Mouse (Mus musculus) stomach, embryonic 14.5 days (tissue): ENCODE measurements around the gene Mef2d. TPM values are rescaled to one million over a fixed set of nuclear protein-coding genes. Genes with fewer than 3 reads are reported as not detected.

Experiments
- ATAC-seq: fragments of 200-750 bp; cut with Nextera tagmentation; 2 replicates; pipeline ENCODE4 v1.8.0; 2017; ENCODE audit warnings: low read depth, moderate TSS enrichment; ENCODE audit not compliant: insufficient number of reproducible peaks, insufficient read depth, low FRiP score
- H3K27ac ChIP-seq: fragments of 300-500 bp; sonication (generic); 2 replicates; pipeline ENCODE4 v1.5.1; 2014; ENCODE audit warnings: mild to moderate bottlenecking, low read length, moderate library complexity, mixed read lengths
- H3K27me3 ChIP-seq: fragments of 300-500 bp; sonication (generic); 2 replicates; pipeline ENCODE4 v1.6.1; 2014; ENCODE audit warnings: low read length, control low read depth, mixed read lengths; ENCODE audit not compliant: control insufficient read depth, insufficient read depth
- H3K36me3 ChIP-seq: fragments of 300-500 bp; sonication (generic); 2 replicates; pipeline ENCODE4 v1.6.1; 2014; ENCODE audit warnings: mild to moderate bottlenecking, control low read depth, low read length, moderate library complexity, mixed read lengths; ENCODE audit not compliant: control insufficient read depth, insufficient read depth
- H3K4me1 ChIP-seq: fragments of 300-500 bp; sonication (generic); 2 replicates; pipeline ENCODE4 v1.6.1; 2014; ENCODE audit warnings: low read length, control low read depth, mixed read lengths; ENCODE audit not compliant: control insufficient read depth, insufficient read depth
- H3K4me2 ChIP-seq: fragments of 300-500 bp; sonication (generic); replicated peaks from 2 replicates; pipeline ENCODE4 v1.6.1; 2014; ENCODE audit warnings: low read depth, low read length, control low read depth
- H3K4me3 ChIP-seq: fragments of 300-500 bp; sonication (generic); 2 replicates; pipeline ENCODE4 v1.5.1; 2014; ENCODE audit warnings: low read depth, low read length, control low read depth
- H3K9ac ChIP-seq: fragments of 300-500 bp; sonication (generic); replicated peaks from 2 replicates; pipeline ENCODE4 v1.6.1; 2014; ENCODE audit warnings: low read depth, mild to moderate bottlenecking, control low read depth, low read length, moderate library complexity, mixed read lengths
- H3K9me3 ChIP-seq: fragments of 300-500 bp; sonication (generic); 2 replicates; pipeline ENCODE4 v1.6.1; 2016; ENCODE audit warnings: low read depth, low read length, control low read depth; ENCODE audit not compliant: control insufficient read depth
- WGBS: fragments of 180-500 bp; shearing (Covaris S2); extraction: QIAGEN DNeasy Blood & Tissue Kit; methylation state at CpG from one replicate; pipeline ENCODE4 v1.1.7; 2014; 5-methylcytosine and 5-hydroxymethylcytosine counted together
- polyA plus RNA-seq: library from polyadenylated mRNA; unstranded; fragments of >200 nt; fragmentation: Nextera tagmentation; extraction: Ambion mirVana; gene quantifications from 2 replicates; pipeline ENCODE4 v1.2.1, GENCODE M21; 2014

The Mef2d gene
- polyA plus RNA-seq, 1 experiment from 2014 or later: 19.5 TPM

DNA sequence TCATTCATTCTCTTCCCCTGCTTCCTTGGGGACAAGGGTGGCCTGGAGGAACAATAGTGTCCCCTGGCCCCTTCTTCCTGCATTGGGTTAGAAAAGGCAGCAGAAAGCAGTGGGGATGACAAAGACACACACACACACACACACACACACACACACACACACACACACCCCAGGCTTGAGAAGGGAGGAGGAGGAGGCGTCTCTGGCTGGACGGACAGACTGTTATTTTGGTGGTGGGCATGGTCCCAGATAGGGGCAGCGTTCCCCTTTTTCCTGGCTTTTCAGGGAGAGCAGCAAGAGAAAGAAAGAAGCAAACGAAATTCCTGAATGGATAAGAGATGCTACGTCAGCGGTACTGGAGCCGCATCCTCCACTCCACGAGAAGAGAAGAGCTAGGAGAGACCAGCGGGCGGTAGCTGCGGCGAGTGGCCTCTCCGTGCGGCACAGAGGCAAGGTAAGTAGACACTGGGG, 64.8 kb downstream of the Mef2d start:
- no peaks in the 10 kb centered on the region for H3K9me3 ChIP-seq
- WGBS: 1% methylated on average over 14 of the region's 14 CpGs
- H3K27me3 ChIP-seq: peaks cover 81% of the 10 kb centered on the region
- H3K27ac ChIP-seq: no peak overlapping the region
- no peak overlapping the region for H3K4me3 ChIP-seq
- ATAC-seq: no peak
- H3K4me1 ChIP-seq: no peaks in the 10 kb centered on the region
- no peak overlapping the region for H3K9ac ChIP-seq
- H3K36me3 ChIP-seq: no peaks in the 10 kb centered on the region
- H3K4me2 ChIP-seq: no peak overlapping the region

DNA sequence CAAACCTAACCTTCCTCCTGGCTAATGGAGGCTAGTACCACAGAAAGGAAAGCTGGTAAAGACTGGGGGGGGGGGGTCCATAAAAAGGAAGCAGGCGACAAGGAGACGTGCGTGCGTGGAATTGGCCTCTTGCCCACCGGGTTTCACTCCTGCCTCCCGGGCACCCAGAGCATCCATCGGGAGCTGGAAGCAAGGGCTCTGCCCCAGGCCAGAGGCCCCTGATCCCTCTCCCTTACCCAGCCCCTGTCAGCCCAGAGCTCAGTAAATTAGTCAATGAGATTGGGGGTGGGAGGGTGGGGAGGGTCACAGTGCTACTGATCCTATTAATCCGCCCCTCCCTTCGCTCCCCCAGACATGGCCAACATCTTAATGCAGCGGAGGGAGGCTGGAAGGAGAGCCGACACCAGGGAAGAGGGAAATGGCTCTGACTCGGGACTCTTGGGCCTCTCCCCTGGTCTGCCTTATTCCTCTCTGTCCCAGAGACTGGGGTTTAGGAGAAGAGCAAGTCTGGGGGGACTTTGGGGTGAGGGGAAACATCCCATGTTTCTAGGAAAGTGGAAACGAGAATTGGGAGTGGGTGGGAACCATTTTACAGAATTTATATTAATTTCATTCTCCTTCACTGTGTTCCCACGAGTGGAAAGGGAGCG, 65.4 kb downstream of the Mef2d start:
- Histone ChIP-seq H3K4me1 (no peaks in the 10 kb centered on the region), H3K36me3 (no peaks in the 10 kb centered on the region), H3K27ac (no peak overlapping the region), H3K27me3 (peaks cover 81% of the 10 kb centered on the region), H3K4me2 (no peak overlapping the region), H3K9ac (no peak overlapping the region), H3K4me3 (no peak overlapping the region), H3K9me3 (no peaks in the 10 kb centered on the region)
- 6% methylated on average over 15 of the region's 15 CpGs for WGBS
- ATAC-seq: no peak

DNA sequence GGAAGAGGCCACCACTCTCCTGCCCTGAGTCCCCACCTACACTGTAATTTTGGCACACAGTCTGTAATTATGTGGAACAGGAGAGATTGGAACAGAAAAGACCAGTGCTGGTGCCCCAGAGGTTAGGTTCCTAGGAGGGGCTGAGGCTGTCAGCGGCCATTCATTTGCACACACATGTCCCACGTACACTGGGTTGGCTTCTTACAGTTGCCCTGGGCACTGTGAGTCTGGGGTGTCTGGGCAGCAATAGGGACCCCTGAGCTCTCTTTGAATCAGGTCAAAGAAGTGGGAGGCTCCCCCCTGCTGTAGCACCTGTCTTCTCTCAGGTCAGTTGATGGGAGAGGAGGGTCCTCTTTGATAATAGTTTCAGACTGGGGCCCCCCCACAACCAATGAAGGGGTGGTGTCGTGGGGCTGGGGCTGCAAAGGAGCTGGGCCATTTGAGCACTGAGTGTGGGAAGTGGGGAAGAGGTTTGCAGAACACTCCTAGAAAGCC, 66.1 kb downstream of the Mef2d start:
- H3K27ac ChIP-seq: no peak overlapping the region
- H3K9ac ChIP-seq: no peak overlapping the region
- WGBS: 22% methylated on average over 3 of the region's 3 CpGs
- no peak overlapping the region for H3K4me3 ChIP-seq
- H3K36me3 ChIP-seq: no peaks in the 10 kb centered on the region
- no peaks in the 10 kb centered on the region for H3K4me1 ChIP-seq
- peaks cover 79% of the 10 kb centered on the region for H3K27me3 ChIP-seq
- H3K4me2 ChIP-seq: no peak overlapping the region
- H3K9me3 ChIP-seq: no peaks in the 10 kb centered on the region
- ATAC-seq: no peak

DNA sequence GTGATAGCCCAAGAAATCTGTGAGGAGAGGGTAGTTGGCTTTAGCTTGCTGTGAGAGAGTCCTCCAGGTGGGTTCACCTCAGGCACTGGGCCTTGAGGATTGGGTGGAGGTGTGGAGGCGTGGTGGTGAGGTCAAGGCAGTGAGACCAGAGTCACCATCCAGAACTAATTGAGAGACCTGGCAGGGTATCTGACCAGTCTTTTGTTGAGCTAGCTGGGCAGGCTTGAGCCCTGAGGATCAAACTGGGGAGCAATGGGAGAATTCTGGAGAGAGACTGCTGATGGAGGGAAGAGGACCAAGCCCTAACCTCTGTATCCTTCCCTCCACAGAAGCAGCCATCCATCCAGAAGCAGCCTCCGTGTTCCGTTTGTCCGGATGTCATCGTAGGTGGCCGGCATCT, 67.1 kb downstream of the Mef2d start:
- no peaks in the 10 kb centered on the region for H3K36me3 ChIP-seq
- H3K4me2 ChIP-seq: no peak overlapping the region
- no peak overlapping the region for H3K9ac ChIP-seq
- H3K4me1 ChIP-seq: no peaks in the 10 kb centered on the region
- 1% methylated on average over 6 of the region's 6 CpGs for WGBS
- no peaks in the 10 kb centered on the region for H3K9me3 ChIP-seq
- H3K4me3 ChIP-seq: no peak overlapping the region
- no peak for ATAC-seq
- H3K27ac ChIP-seq: no peak overlapping the region
- H3K27me3 ChIP-seq: peaks cover 79% of the 10 kb centered on the region

DNA sequence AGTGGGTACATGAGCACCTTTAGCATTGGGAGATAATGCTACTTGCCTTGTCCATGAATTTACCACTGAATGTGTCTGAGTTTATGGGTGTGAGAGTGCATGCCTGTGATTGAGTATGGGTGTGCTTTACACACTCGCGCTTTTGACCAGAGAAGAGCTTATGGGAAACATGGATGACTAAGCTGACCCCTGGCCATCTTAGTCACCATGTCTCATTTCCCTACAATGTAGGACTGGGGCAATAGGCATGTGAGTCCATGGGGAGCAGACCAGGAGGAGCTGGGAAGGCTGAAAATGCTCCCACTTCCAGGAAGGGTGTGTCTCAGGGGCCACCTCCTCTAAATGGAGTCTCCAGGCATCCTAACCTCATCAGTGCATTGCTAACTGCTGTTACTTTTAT, 67.9 kb downstream of the Mef2d start:
- Histone ChIP-seq H3K9ac (no peak overlapping the region), H3K4me1 (peaks cover 5% of the 10 kb centered on the region; the same call in 1 of the 2 replicates), H3K4me3 (no peak overlapping the region), H3K27me3 (peaks cover 80% of the 10 kb centered on the region), H3K9me3 (no peaks in the 10 kb centered on the region), H3K4me2 (no peak overlapping the region), H3K27ac (no peak overlapping the region), H3K36me3 (no peaks in the 10 kb centered on the region)
- WGBS: 31% methylated on average over 2 of the region's 2 CpGs
- ATAC-seq: no peak

DNA sequence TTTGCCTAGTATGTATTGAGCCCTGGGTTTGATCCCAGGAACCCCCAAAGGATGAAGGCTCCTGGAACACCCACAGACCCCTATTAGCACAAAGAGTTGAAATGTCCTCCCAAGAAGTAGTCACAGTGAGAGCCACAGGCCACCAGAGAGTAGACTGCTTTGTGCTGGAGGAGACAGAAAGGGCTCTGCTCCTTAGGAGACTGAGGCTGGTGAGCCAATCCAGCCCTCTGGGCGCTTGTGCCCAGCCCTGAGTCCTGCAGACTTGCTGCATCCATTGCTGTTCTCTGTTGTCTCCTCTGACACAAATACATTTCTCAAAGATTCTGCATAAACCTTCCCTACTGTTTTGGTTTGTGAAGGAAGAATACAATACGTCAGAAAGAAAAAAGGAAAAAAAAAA, 68.7 kb downstream of the Mef2d start:
- peaks cover 6% of the 10 kb centered on the region; the same call in 1 of the 2 replicates for H3K4me1 ChIP-seq
- H3K4me2 ChIP-seq: no peak overlapping the region
- H3K9ac ChIP-seq: no peak overlapping the region
- H3K27me3 ChIP-seq: peaks cover 81% of the 10 kb centered on the region
- H3K9me3 ChIP-seq: no peaks in the 10 kb centered on the region
- H3K4me3 ChIP-seq: no peak overlapping the region
- no peak overlapping the region for H3K27ac ChIP-seq
- ATAC-seq: no peak
- 15% methylated on average over 2 of the region's 2 CpGs for WGBS
- no peaks in the 10 kb centered on the region for H3K36me3 ChIP-seq

DNA sequence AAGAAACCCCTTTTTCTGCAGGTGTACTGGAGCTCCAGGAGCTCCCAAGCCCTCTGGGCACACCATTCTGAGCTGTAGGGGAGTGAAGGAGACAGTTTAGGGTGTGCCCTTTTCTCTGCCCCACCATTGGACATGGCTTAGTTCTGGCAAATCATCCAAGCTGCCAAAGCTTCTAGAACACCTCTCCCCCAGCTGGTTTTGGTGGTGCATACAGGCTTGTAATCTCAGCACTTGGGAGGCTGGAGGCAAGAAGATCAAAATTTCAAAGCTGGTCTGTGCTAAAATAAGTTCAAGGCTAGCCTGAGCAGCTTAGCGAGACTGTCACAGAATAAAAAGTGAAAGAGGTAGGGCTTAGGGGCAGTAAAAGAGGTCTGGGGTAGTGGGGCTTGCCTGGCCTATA, 70.2 kb downstream of the Mef2d start:
- peaks cover 6% of the 10 kb centered on the region; the same call in 1 of the 2 replicates for H3K4me1 ChIP-seq
- 11% methylated on average over 1 of the region's 1 CpGs for WGBS
- H3K4me2 ChIP-seq: no peak overlapping the region
- no peak overlapping the region for H3K27ac ChIP-seq
- no peak overlapping the region for H3K9ac ChIP-seq
- peaks cover 81% of the 10 kb centered on the region for H3K27me3 ChIP-seq
- no peaks in the 10 kb centered on the region for H3K36me3 ChIP-seq
- ATAC-seq: no peak
- no peaks in the 10 kb centered on the region for H3K9me3 ChIP-seq
- H3K4me3 ChIP-seq: no peak overlapping the region

DNA sequence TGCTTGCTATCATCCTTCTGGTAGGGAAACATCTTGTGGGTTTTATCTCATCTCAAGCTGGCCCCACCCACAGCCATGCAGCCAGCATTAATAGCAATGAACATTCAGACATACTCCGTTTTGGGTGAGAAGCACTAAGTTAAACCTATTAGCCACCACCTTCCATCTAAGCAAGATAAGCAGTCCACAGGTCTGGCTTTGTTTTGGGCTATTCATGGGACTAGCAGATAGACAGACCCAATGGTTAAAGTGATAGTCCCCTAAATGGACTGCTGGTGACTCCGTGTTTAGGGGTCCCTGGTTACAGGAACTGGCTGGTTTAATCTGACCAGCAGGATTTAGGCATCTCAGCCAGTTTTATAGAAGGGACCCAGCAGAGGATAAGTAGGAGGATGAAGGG, 70.8 kb downstream of the Mef2d start:
- H3K4me3 ChIP-seq: no peak overlapping the region
- no peaks in the 10 kb centered on the region for H3K9me3 ChIP-seq
- no peak overlapping the region for H3K27ac ChIP-seq
- H3K4me1 ChIP-seq: peaks cover 6% of the 10 kb centered on the region; the same call in 1 of the 2 replicates
- H3K27me3 ChIP-seq: peaks cover 79% of the 10 kb centered on the region
- 6% methylated on average over 2 of the region's 2 CpGs for WGBS
- ATAC-seq: no peak
- no peaks in the 10 kb centered on the region for H3K36me3 ChIP-seq
- no peak overlapping the region for H3K4me2 ChIP-seq
- no peak overlapping the region for H3K9ac ChIP-seq
